Mouse (Mus musculus) heart, postnatal 0 days (tissue): Measurements from ENCODE around the gene Foxj1.

Source experiments
- CTCF ChIP-seq: IDR thresholded peaks from 2 replicates; pipeline ENCODE4 v1.5.1; 2016; ENCODE audit warnings: antibody characterized with exemption, control low read depth, low read depth
- EP300 ChIP-seq: IDR thresholded peaks from 2 replicates; pipeline ENCODE4 v1.6.1; 2016; ENCODE audit warnings: antibody characterized with exemption, low read depth

GRCm38 (mm10) chr11:116380767-116381166 lies 45.6 kb upstream of the Foxj1 start:
- TF ChIP-seq CTCF (no peak), EP300 (no peak)
